ENCODE assay signal across 12 mouse cellular contexts in genomic region chr1:86437219-86438013, GRCm38 (mm10). TPM values are rescaled to one million over a fixed set of nuclear protein-coding genes. Genes with fewer than 3 reads are reported as not detected.
DNase-seq lines count a peak whose midpoint lies in the region; ATAC-seq lines count a peak whose summit lies in the region.
"Had no signal": no experiment of that assay in that cellular context is flagged by ENCODE, and none has a peak within 500 bp of the region (broad histone marks: within the 10 kb centered on the region; RNA-seq: fewer than 3 reads in every experiment).

No protein-coding gene starts in this region.

- no peak overlapping the region for H3K27ac ChIP-seq in hindbrain, embryonic 16.5 days (ENCODE audit: low read depth, low read length)
- no peak overlapping the region for H3K27ac ChIP-seq in hindbrain, embryonic 14.5 days
- H3K27ac ChIP-seq in midbrain, embryonic 10.5 days (replicated peaks) = peak overlapping the region; percentile 99
- H3K27ac ChIP-seq in midbrain, embryonic 15.5 days = no peak overlapping the region
- H3K27ac ChIP-seq in intestine, embryonic 15.5 days = peak overlapping the region; percentile 61

- ATAC-seq in hindbrain, embryonic 16.5 days = no peak
- ATAC-seq in hindbrain, embryonic 14.5 days (ENCODE audit: low FRiP score) = no peak
- ATAC-seq in midbrain, embryonic 15.5 days (replicated peaks) = no peak
- no peak for ATAC-seq in intestine, embryonic 15.5 days
- ATAC-seq: inflammation-experienced regulatory T-cells, adult 6 months had no signal

- H3K4me2 ChIP-seq in hindbrain, embryonic 16.5 days (ENCODE audit: low read length) = no peak overlapping the region
- no peak overlapping the region for H3K4me2 ChIP-seq in hindbrain, embryonic 14.5 days (replicated peaks)
- no peak overlapping the region for H3K4me2 ChIP-seq in midbrain, embryonic 15.5 days
- no peak overlapping the region; the same call in 1 of the 2 replicates for H3K4me2 ChIP-seq in intestine, embryonic 15.5 days (replicated peaks)
- H3K4me2 ChIP-seq: neural tube, embryonic 12.5 days had no signal

- DNase-seq in hindbrain, embryonic 14.5 days (ENCODE audit: low spot score) = no peak
- no peak for DNase-seq in midbrain, embryonic 10.5 days (ENCODE audit: low spot score)
- DNase-seq in yolk sac, embryonic 10.5 days (ENCODE audit: low spot score) = peak; percentile 33
- DNase-seq in right cerebral cortex, postnatal 36 days (ENCODE audit: low spot score in 2 of 2) = no peak
- DNase-seq: left cerebral cortex, postnatal 4 days had no signal

- H3K9ac ChIP-seq in hindbrain, embryonic 16.5 days (ENCODE audit: low read depth, low read length) = peak overlapping the region; percentile 17; the same call in 1 of the 2 replicates
- H3K9ac ChIP-seq in hindbrain, embryonic 14.5 days = no peak overlapping the region
- H3K9ac ChIP-seq in midbrain, embryonic 15.5 days = no peak overlapping the region
- H3K9ac ChIP-seq in intestine, embryonic 15.5 days = no peak overlapping the region
- H3K9ac ChIP-seq: neural tube, embryonic 12.5 days had no signal

- H3K27me3 ChIP-seq in hindbrain, embryonic 16.5 days (replicated peaks; ENCODE audit: control insufficient read depth, insufficient read depth, low read length) = no peaks in the 10 kb centered on the region
- no peaks in the 10 kb centered on the region for H3K27me3 ChIP-seq in hindbrain, embryonic 14.5 days (ENCODE audit: control insufficient read depth, insufficient read depth, low read length)
- H3K27me3 ChIP-seq in midbrain, embryonic 10.5 days (ENCODE audit: low read depth, poor library complexity, severe bottlenecking) = peaks cover 6% of the 10 kb centered on the region; the same call in 1 of the 2 replicates
- H3K27me3 ChIP-seq in midbrain, embryonic 15.5 days (replicated peaks) = no peaks in the 10 kb centered on the region
- no peaks in the 10 kb centered on the region for H3K27me3 ChIP-seq in intestine, embryonic 15.5 days (replicated peaks)
- H3K27me3 ChIP-seq: neural tube, embryonic 12.5 days had no signal

- no peaks in the 10 kb centered on the region for H3K9me3 ChIP-seq in hindbrain, embryonic 16.5 days (ENCODE audit: control insufficient read depth, low read length)
- H3K9me3 ChIP-seq in hindbrain, embryonic 14.5 days (ENCODE audit: control insufficient read depth, low read length) = no peaks in the 10 kb centered on the region
- H3K9me3 ChIP-seq in midbrain, embryonic 10.5 days (replicated peaks) = no peaks in the 10 kb centered on the region
- H3K9me3 ChIP-seq in midbrain, embryonic 15.5 days = no peaks in the 10 kb centered on the region
- no peaks in the 10 kb centered on the region for H3K9me3 ChIP-seq in intestine, embryonic 15.5 days
- H3K9me3 ChIP-seq: neural tube, embryonic 12.5 days had no signal

- no peak overlapping the region for H3K4me3 ChIP-seq in hindbrain, embryonic 16.5 days (ENCODE audit: low read length)
- H3K4me3 ChIP-seq in hindbrain, embryonic 14.5 days (replicated peaks; ENCODE audit: low read length) = no peak overlapping the region
- no peak overlapping the region for H3K4me3 ChIP-seq in midbrain, embryonic 10.5 days
- no peak overlapping the region for H3K4me3 ChIP-seq in midbrain, embryonic 15.5 days
- no peak overlapping the region for H3K4me3 ChIP-seq in intestine, embryonic 15.5 days (replicated peaks)
- H3K4me3 ChIP-seq: neural tube, embryonic 12.5 days had no signal

- H3K36me3 ChIP-seq in hindbrain, embryonic 16.5 days (ENCODE audit: control insufficient read depth, insufficient read depth, low read length) = no peaks in the 10 kb centered on the region
- no peaks in the 10 kb centered on the region for H3K36me3 ChIP-seq in hindbrain, embryonic 14.5 days (replicated peaks; ENCODE audit: control insufficient read depth, insufficient read depth)
- H3K36me3 ChIP-seq in midbrain, embryonic 10.5 days = no peaks in the 10 kb centered on the region
- H3K36me3 ChIP-seq in midbrain, embryonic 15.5 days (replicated peaks) = no peaks in the 10 kb centered on the region
- H3K36me3 ChIP-seq in intestine, embryonic 15.5 days = no peaks in the 10 kb centered on the region
- H3K36me3 ChIP-seq: neural tube, embryonic 12.5 days had no signal

- H3K4me1 ChIP-seq in hindbrain, embryonic 16.5 days (ENCODE audit: control insufficient read depth, insufficient read depth, low read depth, low read length) = peaks cover 39% of the 10 kb centered on the region
- H3K4me1 ChIP-seq in hindbrain, embryonic 14.5 days (replicated peaks; ENCODE audit: control insufficient read depth, insufficient read depth, low read length) = peaks cover 58% of the 10 kb centered on the region
- H3K4me1 ChIP-seq in midbrain, embryonic 10.5 days = peaks cover 83% of the 10 kb centered on the region
- peaks cover 59% of the 10 kb centered on the region for H3K4me1 ChIP-seq in midbrain, embryonic 15.5 days
- H3K4me1 ChIP-seq in intestine, embryonic 15.5 days (replicated peaks) = peaks cover 45% of the 10 kb centered on the region

- WGBS in hindbrain, embryonic 16.5 days = 72% methylated on average over 9 of the region's 9 CpGs
- 63% methylated on average over 9 of the region's 9 CpGs for WGBS in hindbrain, embryonic 14.5 days
- WGBS in midbrain, embryonic 10.5 days = 74% methylated on average over 9 of the region's 9 CpGs
- WGBS in midbrain, embryonic 15.5 days = 67% methylated on average over 9 of the region's 9 CpGs
- WGBS in intestine, embryonic 15.5 days = 45% methylated on average over 9 of the region's 9 CpGs

RNA-seq across cellular contexts. Expression of gene Tex44, which starts 11.3 kb away (rescaled TPM):
- not detected in 2 replicates for polyA plus RNA-seq in hindbrain, embryonic 16.5 days (2015; fragmentation: Nextera tagmentation; extraction: Ambion mirVana)
- polyA plus RNA-seq in hindbrain, embryonic 14.5 days (2014; fragmentation: Nextera tagmentation; extraction: Ambion mirVana) = not detected in 2 replicates
- polyA plus RNA-seq in midbrain, embryonic 10.5 days (2016; fragmentation: Nextera tagmentation; extraction: Ambion mirVana) = 0.07 and 0.11 TPM in 2 replicates
- polyA plus RNA-seq in midbrain, embryonic 15.5 days (2015; fragmentation: Nextera tagmentation; extraction: Ambion mirVana) = not detected in 2 replicates
- not detected in 2 replicates for polyA plus RNA-seq in intestine, embryonic 15.5 days (2015; fragmentation: Nextera tagmentation; extraction: Ambion mirVana)
- polyA plus RNA-seq: embryonic facial prominence, embryonic 11.5 days; inflammation-experienced regulatory T-cells, adult 6 months; neural tube, embryonic 12.5 days; spleen, adult 2 months had no signal

RNA-seq across cellular contexts. Expression of gene Nmur1, which starts 11.4 kb away (rescaled TPM):
- polyA plus RNA-seq in hindbrain, embryonic 16.5 days (2015; fragmentation: Nextera tagmentation; extraction: Ambion mirVana) = 0.13 TPM in 1 of 2 replicates, not detected in the other
- not detected in 2 replicates for polyA plus RNA-seq in hindbrain, embryonic 14.5 days (2014; fragmentation: Nextera tagmentation; extraction: Ambion mirVana)
- polyA plus RNA-seq in midbrain, embryonic 10.5 days (2016; fragmentation: Nextera tagmentation; extraction: Ambion mirVana) = not detected in 2 replicates
- polyA plus RNA-seq in midbrain, embryonic 15.5 days (2015; fragmentation: Nextera tagmentation; extraction: Ambion mirVana) = 0.61 TPM in 1 of 2 replicates, not detected in the other
- polyA plus RNA-seq in intestine, embryonic 15.5 days (2015; fragmentation: Nextera tagmentation; extraction: Ambion mirVana) = 0.27 and 0.36 TPM in 2 replicates
- polyA plus RNA-seq: embryonic facial prominence, embryonic 11.5 days had no signal

Comparison
In these comparisons a context has a peak if more than half of its experiments do, and no peak if none do; other contexts are left out.
1. H3K27ac ChIP-seq: peak in midbrain, embryonic 10.5 days (single experiment) and intestine, embryonic 15.5 days (single experiment); none in hindbrain, embryonic 16.5 days (single experiment), hindbrain, embryonic 14.5 days (single experiment) and midbrain, embryonic 15.5 days (single experiment).